Mouse (Mus musculus): Measurements from ENCODE around the gene Tnc. TPM values are rescaled to one million over a fixed set of nuclear protein-coding genes. Genes with fewer than 3 reads are reported as not detected.

Tnc gene
- polyA plus RNA-seq, 1 experiment: 0.51 TPM

- 81% methylated on average over 4 of the region's 4 CpGs for WGBS
- no peak for DNase-seq (ENCODE audit: low read depth in 1 of 2, low spot score in 2 of 2)
- Histone ChIP-seq H3K27me3 (ENCODE audit: control insufficient read depth, insufficient read depth, low read length) (no peaks in the 10 kb centered on the region), H3K4me3 (ENCODE audit: extremely low read depth, insufficient read depth, insufficient read length) (no peak overlapping the region), H3K4me1 (ENCODE audit: control insufficient read depth, insufficient read depth, insufficient read length) (no peaks in the 10 kb centered on the region), H3K27ac (ENCODE audit: insufficient read depth, low read length) (no peak overlapping the region), H3K36me3 (ENCODE audit: control insufficient read depth, insufficient read depth, low read length) (no peaks in the 10 kb centered on the region)
- TF ChIP-seq POLR2A (IDR thresholded peaks at IDR 0.05; ENCODE audit: low read depth, low read length) (no peak), CTCF (IDR thresholded peaks at IDR 0.05; ENCODE audit: extremely low read depth, insufficient read depth, insufficient read length, insufficient replicate concordance) (no peak)
Observed at GRCm38 (mm10) chr4:63935960-63936359, 110.9 kb downstream of the Tnc start.

DNA sequence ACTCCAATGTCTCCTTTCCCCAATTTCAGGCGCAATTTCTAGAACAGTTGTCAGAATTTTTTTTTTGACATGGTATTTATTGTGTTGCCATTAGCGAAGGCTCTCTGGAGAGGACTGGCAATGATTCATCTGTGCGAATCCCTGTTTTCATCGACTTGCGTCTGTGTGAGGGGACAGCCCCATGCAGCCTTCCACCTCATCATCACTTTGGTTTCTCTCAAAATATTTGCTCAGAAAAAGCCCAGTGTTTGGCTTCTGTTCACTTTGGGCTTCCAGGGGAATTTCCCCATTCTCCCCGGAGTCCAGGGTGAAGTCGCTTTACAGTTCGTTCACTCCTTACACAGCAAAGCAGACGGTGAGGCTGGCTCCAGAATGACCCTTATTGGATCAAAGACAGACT lies 111.5 kb downstream of the Tnc start:
- H3K27ac ChIP-seq (ENCODE audit: insufficient read depth, low read length): no peak overlapping the region
- no peaks in the 10 kb centered on the region for H3K4me1 ChIP-seq (ENCODE audit: control insufficient read depth, insufficient read depth, insufficient read length)
- no peak overlapping the region for H3K4me3 ChIP-seq (ENCODE audit: extremely low read depth, insufficient read depth, insufficient read length)
- TF ChIP-seq POLR2A (IDR thresholded peaks at IDR 0.05; ENCODE audit: low read depth, low read length) (no peak), CTCF (IDR thresholded peaks at IDR 0.05; ENCODE audit: extremely low read depth, insufficient read depth, insufficient read length, insufficient replicate concordance) (no peak)
- no peaks in the 10 kb centered on the region for H3K27me3 ChIP-seq (ENCODE audit: control insufficient read depth, insufficient read depth, low read length)
- H3K36me3 ChIP-seq (ENCODE audit: control insufficient read depth, insufficient read depth, low read length): no peaks in the 10 kb centered on the region
- no peak for DNase-seq (ENCODE audit: low read depth in 1 of 2, low spot score in 2 of 2)
- WGBS: 78% methylated on average over 9 of the region's 9 CpGs

- Histone ChIP-seq H3K36me3 (ENCODE audit: control insufficient read depth, insufficient read depth, low read length) (no peaks in the 10 kb centered on the region), H3K27me3 (ENCODE audit: control insufficient read depth, insufficient read depth, low read length) (no peaks in the 10 kb centered on the region), H3K27ac (ENCODE audit: insufficient read depth, low read length) (no peak overlapping the region), H3K4me3 (ENCODE audit: extremely low read depth, insufficient read depth, insufficient read length) (no peak overlapping the region), H3K4me1 (ENCODE audit: control insufficient read depth, insufficient read depth, insufficient read length) (no peaks in the 10 kb centered on the region)
- TF ChIP-seq POLR2A (IDR thresholded peaks at IDR 0.05; ENCODE audit: low read depth, low read length): no peak
- TF ChIP-seq CTCF (IDR thresholded peaks at IDR 0.05; ENCODE audit: extremely low read depth, insufficient read depth, insufficient read length, insufficient replicate concordance): no peak
- DNase-seq (ENCODE audit: low read depth in 1 of 2, low spot score in 2 of 2): no peak
- WGBS: 82% methylated on average over 2 of the region's 2 CpGs
Observed at GRCm38 (mm10) chr4:63930863-63931262, 116.0 kb downstream of the Tnc start.

DNA sequence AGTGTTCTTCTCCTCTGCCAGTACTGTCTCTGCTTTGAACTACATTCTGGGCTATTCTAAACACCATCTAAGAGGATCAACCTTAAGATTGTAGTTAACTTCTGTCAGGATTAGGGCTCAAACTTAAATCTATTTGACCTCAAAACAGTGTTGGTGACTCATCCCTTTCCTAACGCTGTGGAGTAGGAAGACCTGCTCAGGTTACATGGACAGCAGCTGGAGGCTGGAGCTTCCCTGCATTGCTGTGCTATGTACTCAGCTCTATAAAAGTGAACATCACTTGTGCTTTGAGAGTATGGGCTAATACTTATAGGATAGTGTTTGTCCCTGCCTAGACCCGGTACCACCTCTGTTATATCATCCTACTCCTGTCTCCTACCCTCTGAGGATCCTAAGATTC lies 117.3 kb downstream of the Tnc start:
- Histone ChIP-seq H3K4me3 (ENCODE audit: extremely low read depth, insufficient read depth, insufficient read length) (no peak overlapping the region), H3K27ac (ENCODE audit: insufficient read depth, low read length) (no peak overlapping the region), H3K36me3 (ENCODE audit: control insufficient read depth, insufficient read depth, low read length) (no peaks in the 10 kb centered on the region), H3K4me1 (ENCODE audit: control insufficient read depth, insufficient read depth, insufficient read length) (no peaks in the 10 kb centered on the region), H3K27me3 (ENCODE audit: control insufficient read depth, insufficient read depth, low read length) (no peaks in the 10 kb centered on the region)
- TF ChIP-seq CTCF (IDR thresholded peaks at IDR 0.05; ENCODE audit: extremely low read depth, insufficient read depth, insufficient read length, insufficient replicate concordance) (no peak), POLR2A (IDR thresholded peaks at IDR 0.05; ENCODE audit: low read depth, low read length) (no peak)
- no peak for DNase-seq (ENCODE audit: low read depth in 1 of 2, low spot score in 2 of 2)
- WGBS: 73% methylated on average over 2 of the region's 2 CpGs

DNA sequence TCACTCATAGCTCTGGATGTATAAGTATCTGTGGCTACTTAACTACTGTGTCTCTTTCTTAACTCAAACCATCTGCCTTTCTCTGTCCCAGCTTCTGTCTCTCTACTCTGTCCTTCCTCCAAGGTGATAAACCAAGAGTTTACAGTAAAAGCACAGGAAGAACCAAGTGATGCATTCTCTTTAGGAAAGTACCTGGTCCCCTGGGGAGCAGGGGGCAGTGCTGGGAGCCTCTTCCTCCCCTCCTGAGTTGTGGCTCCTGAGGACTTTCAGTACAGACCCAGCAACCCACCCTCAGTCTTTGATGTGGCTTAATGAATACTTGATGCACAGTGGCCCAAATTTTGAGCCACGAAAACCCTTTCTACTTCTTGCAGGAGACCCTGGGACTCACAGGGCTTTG lies 118.6 kb downstream of the Tnc start:
- TF ChIP-seq CTCF (IDR thresholded peaks at IDR 0.05; ENCODE audit: extremely low read depth, insufficient read depth, insufficient read length, insufficient replicate concordance) (no peak), POLR2A (IDR thresholded peaks at IDR 0.05; ENCODE audit: low read depth, low read length) (no peak)
- Histone ChIP-seq H3K27ac (ENCODE audit: insufficient read depth, low read length) (no peak overlapping the region), H3K4me1 (ENCODE audit: control insufficient read depth, insufficient read depth, insufficient read length) (no peaks in the 10 kb centered on the region), H3K4me3 (ENCODE audit: extremely low read depth, insufficient read depth, insufficient read length) (no peak overlapping the region), H3K36me3 (ENCODE audit: control insufficient read depth, insufficient read depth, low read length) (no peaks in the 10 kb centered on the region), H3K27me3 (ENCODE audit: control insufficient read depth, insufficient read depth, low read length) (no peaks in the 10 kb centered on the region)
- WGBS: 14% methylated on average over 1 of the region's 1 CpGs
- DNase-seq (ENCODE audit: low read depth in 1 of 2, low spot score in 2 of 2): no peak

DNA sequence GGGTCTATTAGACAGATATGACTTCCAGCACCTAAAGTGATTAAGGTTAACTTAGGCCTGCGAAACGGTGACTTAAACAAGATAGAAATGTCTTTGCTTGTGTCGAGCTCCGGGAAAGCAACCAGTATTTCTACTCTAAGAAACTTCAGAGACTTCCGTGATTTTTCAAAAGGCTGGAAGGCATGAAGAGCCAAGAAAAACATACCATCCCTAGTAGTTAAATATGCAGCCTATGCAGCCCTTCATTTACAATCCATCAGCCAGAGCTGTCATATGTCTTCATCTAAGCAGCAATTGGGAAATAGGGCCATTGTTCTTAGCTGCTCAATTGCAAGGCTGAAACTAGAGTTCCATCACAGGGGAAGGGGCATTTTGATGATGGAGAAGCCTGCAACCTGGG lies 129.6 kb downstream of the Tnc start:
- H3K4me1 ChIP-seq (ENCODE audit: control insufficient read depth, insufficient read depth, insufficient read length): no peaks in the 10 kb centered on the region

GRCm38 (mm10) chr4:63916753-63917152 lies 130.1 kb downstream of the Tnc start:
- H3K36me3 ChIP-seq (ENCODE audit: control insufficient read depth, insufficient read depth, low read length): no peaks in the 10 kb centered on the region

More for the DNA sequence above, 129.6 kb downstream of the Tnc start:
- no peak overlapping the region for H3K27ac ChIP-seq (ENCODE audit: insufficient read depth, low read length)
- TF ChIP-seq CTCF (IDR thresholded peaks at IDR 0.05; ENCODE audit: extremely low read depth, insufficient read depth, insufficient read length, insufficient replicate concordance) (no peak), POLR2A (IDR thresholded peaks at IDR 0.05; ENCODE audit: low read depth, low read length) (no peak)
- no peaks in the 10 kb centered on the region for H3K27me3 ChIP-seq (ENCODE audit: control insufficient read depth, insufficient read depth, low read length)
- DNase-seq (ENCODE audit: low read depth in 1 of 2, low spot score in 2 of 2): no peak
- no peaks in the 10 kb centered on the region for H3K36me3 ChIP-seq (ENCODE audit: control insufficient read depth, insufficient read depth, low read length)
- 90% methylated on average over 5 of the region's 5 CpGs for WGBS
- no peak overlapping the region for H3K4me3 ChIP-seq (ENCODE audit: extremely low read depth, insufficient read depth, insufficient read length)

More at GRCm38 (mm10) chr4:63916753-63917152, 130.1 kb downstream of the Tnc start:
- H3K4me1 ChIP-seq (ENCODE audit: control insufficient read depth, insufficient read depth, insufficient read length): no peaks in the 10 kb centered on the region
- DNase-seq (ENCODE audit: low read depth in 1 of 2, low spot score in 2 of 2): no peak
- no peak for TF ChIP-seq POLR2A (IDR thresholded peaks at IDR 0.05; ENCODE audit: low read depth, low read length)
- TF ChIP-seq CTCF (IDR thresholded peaks at IDR 0.05; ENCODE audit: extremely low read depth, insufficient read depth, insufficient read length, insufficient replicate concordance): no peak
- H3K27ac ChIP-seq (ENCODE audit: insufficient read depth, low read length): no peak overlapping the region
- no peaks in the 10 kb centered on the region for H3K27me3 ChIP-seq (ENCODE audit: control insufficient read depth, insufficient read depth, low read length)
- H3K4me3 ChIP-seq (ENCODE audit: extremely low read depth, insufficient read depth, insufficient read length): no peak overlapping the region
- WGBS: 72% methylated on average over 8 of the region's 8 CpGs

Data from spleen, adult 2 months (tissue).